Mouse (Mus musculus): ENCODE results near the gene Esyt1.

DNA sequence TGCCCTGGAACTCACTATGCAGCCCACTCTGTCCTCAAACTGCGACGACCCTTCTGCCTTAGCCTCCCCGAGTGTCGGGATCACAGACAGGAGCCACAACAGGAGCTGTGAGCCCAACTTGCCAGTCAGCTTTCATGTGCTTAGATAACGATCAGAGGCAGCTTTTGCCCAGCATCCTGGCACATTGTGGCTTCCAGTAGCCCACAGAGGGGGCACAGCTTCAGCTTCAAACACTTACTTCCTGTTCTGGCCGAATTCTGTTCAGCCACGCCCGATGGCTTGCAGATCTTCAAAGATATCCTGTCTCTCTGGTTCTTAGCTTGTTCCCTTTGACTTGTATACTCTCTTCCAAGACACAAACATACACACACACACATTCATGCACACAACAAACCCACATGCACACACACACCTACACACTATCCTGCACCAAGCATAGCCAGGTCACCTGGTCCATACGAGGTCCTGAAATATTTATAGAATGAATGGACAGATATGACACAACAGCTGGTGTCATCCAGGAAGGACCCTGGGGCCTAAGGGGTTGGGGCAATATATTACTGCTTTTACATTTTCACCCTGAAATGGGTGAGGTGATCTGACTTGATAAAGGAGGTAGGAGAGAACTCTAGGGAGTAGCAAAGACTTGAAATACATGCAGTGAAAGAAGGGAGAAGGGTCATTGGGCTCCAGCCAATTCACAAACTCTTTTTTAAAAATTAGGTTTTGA, 20.9 kb downstream of the Esyt1 start:
- TF ChIP-seq CTCF (IDR thresholded peaks at IDR 0.05; ENCODE audit: low read depth) (no peak), EP300 (IDR thresholded peaks at IDR 0.05; ENCODE audit: low read depth) (no peak)
